Mouse (Mus musculus) layer of hippocampus, postnatal 36 days (tissue): Measurements from ENCODE around the gene Gcnt4. TPM values are rescaled to one million over a fixed set of nuclear protein-coding genes. Genes with fewer than 3 reads are reported as not detected.

Source experiments
- DNase-seq, 2 experiments: peaks; one replicate each; pipeline ENCODE4 v3.0.0; 2022
- total RNA-seq, 2 experiments: library from RNA; stranded (reverse); gene quantifications; 2 replicates each; pipeline ENCODE4 v1.2.3; 2021

Gene Gcnt4
- total RNA-seq, 2 experiments from 2014 or later: 2.0 to 2.3 TPM

GRCm38 (mm10) chr13:96993291-96993989, 69.0 kb downstream of the Gcnt4 start:
- no peak for DNase-seq

GRCm38 (mm10) chr13:96995243-96995642, 70.8 kb downstream of the Gcnt4 start:
- DNase-seq: no peak

GRCm38 (mm10) chr13:96997080-96997479, 72.6 kb downstream of the Gcnt4 start:
- DNase-seq: no peak

Other genes starting within 250 kb of the Gcnt4 start
- gene Ankrd31, start 176.4 kb upstream of the Gcnt4 start, total RNA-seq: under 1 TPM; 0.66 to 0.97 TPM
- not detected for gene 1700029F12Rik, start 109.7 kb downstream of the Gcnt4 start, total RNA-seq
- 10 to 100 TPM; 35.0 to 37.2 TPM for gene Fam169a, start 142.6 kb downstream of the Gcnt4 start, total RNA-seq
- under 1 TPM in 1 of 2 experiments, not detected in 1; 0.50 TPM for gene Gm6169, start 174.5 kb downstream of the Gcnt4 start, total RNA-seq
- 10 to 100 TPM; 27.3 to 30.4 TPM for gene Gfm2, start 213.2 kb downstream of the Gcnt4 start, total RNA-seq
- 10 to 100 TPM; 44.5 to 49.0 TPM for gene Nsa2, start 213.2 kb downstream of the Gcnt4 start, total RNA-seq